Comparison of ENCODE assay signal across 8 mouse cellular contexts in the genomic region with DNA sequence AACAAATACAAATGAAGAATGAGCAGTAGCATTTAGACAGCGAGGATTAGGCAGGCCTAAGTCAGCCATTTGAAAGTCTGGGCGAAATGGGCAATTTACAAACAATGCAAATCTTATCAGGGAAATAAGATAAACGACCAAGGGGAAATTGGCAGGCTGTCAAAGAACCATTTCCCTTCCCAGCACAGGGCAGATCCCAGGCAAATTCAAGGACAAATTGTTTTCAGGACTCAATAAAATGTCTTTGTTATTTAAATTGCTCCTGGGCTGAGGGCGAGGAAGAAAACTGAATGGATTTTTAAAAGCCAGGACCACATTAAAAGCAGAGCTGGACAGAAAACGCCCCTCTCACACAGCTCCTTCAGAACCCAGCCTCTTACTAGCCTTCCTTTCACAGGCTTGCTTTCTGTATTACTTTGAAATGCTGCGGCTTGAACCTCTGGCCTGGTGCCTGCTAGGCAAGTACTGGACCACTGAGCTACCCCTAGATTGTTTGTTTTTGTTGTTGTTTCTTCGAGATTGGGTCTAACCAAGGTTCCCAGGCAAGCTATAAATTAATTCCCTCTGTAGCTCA.
DNase-seq lines count a peak whose midpoint lies in the region; ATAC-seq and TF ChIP-seq lines count a peak whose summit lies in the region.

No protein-coding gene starts in this region.

- no peaks in the 10 kb centered on the region for H3K36me3 ChIP-seq in kidney, adult 2 months (ENCODE audit: control insufficient read depth, insufficient read depth, low read length)
- H3K36me3 ChIP-seq in kidney, embryonic 16.5 days (ENCODE audit: insufficient read depth, low read length): no peaks in the 10 kb centered on the region
- no peaks in the 10 kb centered on the region for H3K36me3 ChIP-seq in heart, embryonic 14.5 days (ENCODE audit: control insufficient read depth, insufficient read depth, low read length)
- no peaks in the 10 kb centered on the region for H3K36me3 ChIP-seq in midbrain, embryonic 13.5 days

- WGBS in kidney, adult 2 months: 40% methylated on average over 7 of the region's 7 CpGs
- WGBS in kidney, embryonic 16.5 days: 37% methylated on average over 7 of the region's 7 CpGs
- WGBS in heart, embryonic 14.5 days: 16% methylated on average over 7 of the region's 7 CpGs
- whole genome bisulfite sequencing in midbrain, embryonic 13.5 days: 15% methylated on average over 7 of the region's 7 CpGs

- H3K27me3 ChIP-seq in kidney, adult 2 months (replicated peaks; ENCODE audit: control insufficient read depth, insufficient read depth, low read length): no peaks in the 10 kb centered on the region
- no peaks in the 10 kb centered on the region for H3K27me3 ChIP-seq in kidney, embryonic 16.5 days (ENCODE audit: insufficient read depth, low read length)
- no peaks in the 10 kb centered on the region for H3K27me3 ChIP-seq in heart, embryonic 14.5 days (ENCODE audit: control insufficient read depth, insufficient read depth, low read length)
- 0 out of 2 replicates have a peak, but pooled peaks cover 5% of the 10 kb centered on the region for H3K27me3 ChIP-seq in midbrain, embryonic 13.5 days

- no peak overlapping the region for H3K9ac ChIP-seq in kidney, embryonic 16.5 days (replicated peaks; ENCODE audit: low read length)
- H3K9ac ChIP-seq in heart, embryonic 14.5 days (ENCODE audit: low read length): 0 out of 2 replicates have a peak overlapping the region, but pooled peaks have one; percentile 6
- no peak overlapping the region for H3K9ac ChIP-seq in midbrain, embryonic 13.5 days (replicated peaks)

- no peak for ATAC-seq in kidney, embryonic 16.5 days (ENCODE audit: low FRiP score, low TSS enrichment)
- ATAC-seq in heart, embryonic 14.5 days (ENCODE audit: insufficient number of reproducible peaks, insufficient read depth, low FRiP score, low read depth): no peak
- 0 out of 2 replicates have a peak, but pooled peaks have one; percentile 27 for ATAC-seq in midbrain, embryonic 13.5 days
- ATAC-seq in megakaryocyte progenitor cell, adult 5-6 weeks (replicated peaks; ENCODE audit: poor library complexity): no peak

- H3K27ac ChIP-seq in kidney, adult 2 months (ENCODE audit: insufficient read depth, low read depth, low read length): no peak overlapping the region
- H3K27ac ChIP-seq in kidney, embryonic 16.5 days (ENCODE audit: low read length): no peak overlapping the region
- H3K27ac ChIP-seq in heart, embryonic 14.5 days (replicated peaks in 1 of 2; ENCODE audit: control insufficient read depth in 1 of 2, insufficient read depth in 1 of 2, low read depth in 2 of 2, low read length in 2 of 2): peak overlapping the region; percentile 47 to 53
- peak overlapping the region; percentile 56 for H3K27ac ChIP-seq in midbrain, embryonic 13.5 days

- no peaks in the 10 kb centered on the region for H3K9me3 ChIP-seq in kidney, embryonic 16.5 days (ENCODE audit: low read length)
- H3K9me3 ChIP-seq in heart, embryonic 14.5 days (ENCODE audit: control insufficient read depth, low read length): no peaks in the 10 kb centered on the region
- no peaks in the 10 kb centered on the region for H3K9me3 ChIP-seq in midbrain, embryonic 13.5 days

- peak; percentile 23 for DNase-seq in kidney, adult 2 months
- peak; percentile 90 for DNase-seq in brain, embryonic 14.5 days (ENCODE audit: low read depth)
- no peak for DNase-seq in thymus, adult 18-20 months
- no peak for DNase-seq in right cerebral cortex, postnatal 4 days

- H3K4me1 ChIP-seq in kidney, adult 2 months (ENCODE audit: control insufficient read depth, insufficient read depth, low read length): no peaks in the 10 kb centered on the region
- H3K4me1 ChIP-seq in kidney, embryonic 16.5 days (ENCODE audit: insufficient read depth, low read length): peaks cover 7% of the 10 kb centered on the region; the same call in 1 of the 2 replicates
- H3K4me1 ChIP-seq in heart, embryonic 14.5 days (ENCODE audit: control insufficient read depth in 2 of 2, insufficient read depth in 2 of 2, low read length in 2 of 2): peaks cover 3 to 8% of the 10 kb centered on the region in 2 experiments; a peak in 3 of 4 replicates
- peaks cover 19% of the 10 kb centered on the region for H3K4me1 ChIP-seq in midbrain, embryonic 13.5 days (replicated peaks)

- H3K4me2 ChIP-seq in kidney, embryonic 16.5 days (replicated peaks; ENCODE audit: low read depth, low read length): no peak overlapping the region
- H3K4me2 ChIP-seq in heart, embryonic 14.5 days (ENCODE audit: low read length): no peak overlapping the region
- H3K4me2 ChIP-seq in midbrain, embryonic 13.5 days (replicated peaks): no peak overlapping the region

- no peak overlapping the region for H3K4me3 ChIP-seq in kidney, adult 2 months (ENCODE audit: insufficient read depth, low read depth, low read length)
- H3K4me3 ChIP-seq in kidney, embryonic 16.5 days (ENCODE audit: low read length): no peak overlapping the region
- no peak overlapping the region for H3K4me3 ChIP-seq in heart, embryonic 14.5 days (ENCODE audit: control insufficient read depth in 1 of 2, insufficient read depth in 1 of 2, low read depth in 1 of 2, low read length in 2 of 2)
- H3K4me3 ChIP-seq in midbrain, embryonic 13.5 days (replicated peaks): no peak overlapping the region

- no peak for TF ChIP-seq CTCF in kidney, adult 2 months (conservative IDR thresholded peaks at IDR 0.05; ENCODE audit: insufficient read depth, insufficient read length, low read depth, low read length)
- no peak for TF ChIP-seq CTCF in brain, embryonic 14.5 days (IDR thresholded peaks at IDR 0.05; ENCODE audit: borderline replicate concordance, extremely low read depth, insufficient read depth, insufficient read length)

- TF ChIP-seq POLR2A in kidney, adult 2 months (IDR thresholded peaks at IDR 0.05; ENCODE audit: low read depth, low read length): no peak
- TF ChIP-seq POLR2A in brain, embryonic 14.5 days (IDR thresholded peaks at IDR 0.05; ENCODE audit: borderline replicate concordance, extremely low read depth, insufficient read depth, insufficient read length, poor library complexity, severe bottlenecking): no peak

Comparison
In these comparisons a context has a peak if more than half of its experiments do, and no peak if none do; other contexts are left out.
1. DNase-seq: peak in kidney, adult 2 months (single experiment) and brain, embryonic 14.5 days (single experiment); none in thymus, adult 18-20 months (0 of 2) and right cerebral cortex, postnatal 4 days (single experiment).
2. H3K27ac ChIP-seq: peak in heart, embryonic 14.5 days (2 of 2) and midbrain, embryonic 13.5 days (single experiment); none in kidney, adult 2 months (single experiment) and kidney, embryonic 16.5 days (single experiment).